8 mouse cellular contexts compared by ENCODE assay signal in genomic region chr7:49132851-49133351, GRCm38 (mm10).
A peak's percentile ranks its signal among the peaks of the same experiment; 100 is the strongest.
DNase-seq lines count a peak whose midpoint lies in the region; ATAC-seq lines count a peak whose summit lies in the region.

No protein-coding gene starts in this region.

- ATAC-seq in hindbrain, embryonic 14.5 days (ENCODE audit: low FRiP score) = peak; percentile 72

- no peak overlapping the region for H3K4me3 ChIP-seq in hindbrain, embryonic 14.5 days (replicated peaks; ENCODE audit: low read length)

- no peaks in the 10 kb centered on the region for H3K36me3 ChIP-seq in hindbrain, embryonic 14.5 days (replicated peaks; ENCODE audit: control insufficient read depth, insufficient read depth)

- H3K4me1 ChIP-seq in hindbrain, embryonic 14.5 days (replicated peaks; ENCODE audit: control insufficient read depth, insufficient read depth, low read length) = peaks cover 4% of the 10 kb centered on the region; the same call in 1 of the 2 replicates

- H3K4me2 ChIP-seq in hindbrain, embryonic 14.5 days (replicated peaks) = no peak overlapping the region

- no peak overlapping the region for H3K27ac ChIP-seq in hindbrain, embryonic 14.5 days

- H3K27me3 ChIP-seq in hindbrain, embryonic 14.5 days (ENCODE audit: control insufficient read depth, insufficient read depth, low read length) = no peaks in the 10 kb centered on the region

- H3K9me3 ChIP-seq in hindbrain, embryonic 14.5 days (ENCODE audit: control insufficient read depth, low read length) = no peaks in the 10 kb centered on the region

- DNase-seq in WW6 (ENCODE audit: low read depth, low spot score) = peak; percentile 38
- peak; percentile 88 to 92 for DNase-seq in cerebellum, postnatal 25 days
- DNase-seq in frontal cortex, postnatal 25 days (ENCODE audit: low spot score in 2 of 2) = peak; percentile 80 to 88
- DNase-seq in hindbrain, embryonic 14.5 days (ENCODE audit: low spot score) = peak; percentile 95
- DNase-seq in layer of hippocampus, postnatal 14 days (ENCODE audit: low spot score in 2 of 2) = peak; percentile 86 to 91
- DNase-seq in lung, postnatal 36 days = peak; percentile 91
- DNase-seq in right cerebral cortex, adult 18-20 months = peak; percentile 94
- DNase-seq in urinary bladder, postnatal 10 days (ENCODE audit: low spot score) = peak; percentile 51

- H3K9ac ChIP-seq in hindbrain, embryonic 14.5 days = no peak overlapping the region

- 32% methylated on average over 10 of the region's 10 CpGs for WGBS in hindbrain, embryonic 14.5 days

Comparison
In these comparisons a context has a peak if more than half of its experiments do, and no peak if none do; other contexts are left out.
1. DNase-seq: peak in every context shown above with its lines; median percentile 95 in hindbrain, embryonic 14.5 days; 94 in right cerebral cortex, adult 18-20 months; 91 in lung, postnatal 36 days; 90 in cerebellum, postnatal 25 days; 88 in layer of hippocampus, postnatal 14 days; 84 in frontal cortex, postnatal 25 days; 51 in urinary bladder, postnatal 10 days; 38 in WW6.